Mouse (Mus musculus) thymus, postnatal 4 days (tissue): ENCODE results near the gene Crygn.

ENCODE experiments used
- DNase-seq: peaks from one replicate; pipeline ENCODE4 v3.0.0; 2021

The Crygn gene

DNA sequence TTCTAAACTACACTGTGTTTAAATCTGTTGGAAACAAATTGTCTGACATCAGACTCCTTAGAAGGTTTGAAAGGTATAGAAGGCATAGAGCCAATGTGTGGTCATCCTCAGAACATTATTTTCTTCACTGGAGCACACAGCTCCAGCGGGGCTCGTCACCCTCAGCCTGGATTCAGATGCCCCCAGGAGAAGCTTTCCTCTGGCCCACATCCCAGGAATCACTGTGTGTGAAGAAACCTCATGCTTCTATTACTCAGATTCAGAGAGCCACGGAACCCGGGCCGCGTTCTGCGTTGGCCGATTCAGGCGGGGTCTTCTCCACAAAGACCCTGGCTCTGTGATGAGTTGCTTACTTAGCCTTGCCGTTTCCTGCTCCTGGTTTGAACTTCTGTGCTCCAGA lies 13.9 kb downstream of the Crygn start:
- DNase-seq = no peak

DNA sequence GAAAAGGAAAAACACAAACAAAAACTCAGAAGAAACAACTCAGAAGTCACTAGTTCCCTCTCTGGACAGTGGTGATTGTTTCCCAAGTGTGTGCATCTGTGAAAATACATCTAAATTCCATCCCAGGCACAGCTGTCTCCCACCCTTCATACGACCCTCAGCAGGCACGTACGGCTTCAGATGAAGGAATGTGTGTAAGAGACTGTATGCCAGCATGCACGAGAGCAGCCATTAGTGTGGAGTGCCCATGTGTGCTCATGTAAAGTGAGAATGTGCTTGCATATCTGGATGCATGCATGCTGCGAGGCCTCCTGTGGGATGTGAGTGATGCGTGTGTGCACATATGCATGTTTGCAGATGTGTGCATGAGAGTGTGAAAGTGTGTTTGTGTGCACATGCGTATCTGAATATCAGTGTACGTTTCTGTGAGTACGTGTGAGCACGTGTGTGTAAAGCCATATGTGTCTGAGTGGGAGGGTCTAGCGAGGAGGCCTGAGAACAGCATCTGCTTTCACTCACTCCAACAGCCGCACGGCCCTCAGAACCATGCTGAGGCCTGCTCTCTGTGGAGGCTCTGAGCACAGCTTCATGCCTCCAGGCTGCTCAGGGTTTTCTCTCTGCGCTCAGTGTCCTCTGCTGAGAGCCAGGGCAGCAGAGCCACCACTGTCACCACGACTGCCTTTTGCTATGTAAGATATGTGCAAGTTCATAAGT lies 16.5 kb downstream of the Crygn start:
- DNase-seq = no peak

GRCm38 (mm10) chr5:24739141-24739753 lies 18.6 kb downstream of the Crygn start:
- DNase-seq = peak; percentile 64

GRCm38 (mm10) chr5:24738517-24738916 lies 19.3 kb downstream of the Crygn start:
- DNase-seq = no peak

DNA sequence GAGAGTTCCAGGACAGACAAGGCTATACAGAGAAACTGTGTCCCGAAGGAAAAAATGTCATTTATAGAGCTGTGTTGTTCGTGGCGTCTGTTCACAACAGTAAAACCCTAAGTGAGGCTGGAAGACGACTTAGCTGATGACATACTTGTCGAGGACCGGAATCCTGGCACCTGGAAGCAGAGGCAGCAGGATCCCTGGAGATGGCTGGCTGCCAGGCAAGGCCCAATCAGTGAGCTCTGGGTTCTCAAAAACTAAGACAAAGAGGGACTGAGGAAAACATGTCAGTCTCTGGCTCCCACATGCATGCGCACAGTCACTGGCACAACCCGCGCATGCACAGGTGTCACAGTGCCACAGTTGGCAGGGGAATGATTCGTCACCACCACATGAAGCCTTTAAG lies 20.2 kb downstream of the Crygn start:
- no peak for DNase-seq

DNA sequence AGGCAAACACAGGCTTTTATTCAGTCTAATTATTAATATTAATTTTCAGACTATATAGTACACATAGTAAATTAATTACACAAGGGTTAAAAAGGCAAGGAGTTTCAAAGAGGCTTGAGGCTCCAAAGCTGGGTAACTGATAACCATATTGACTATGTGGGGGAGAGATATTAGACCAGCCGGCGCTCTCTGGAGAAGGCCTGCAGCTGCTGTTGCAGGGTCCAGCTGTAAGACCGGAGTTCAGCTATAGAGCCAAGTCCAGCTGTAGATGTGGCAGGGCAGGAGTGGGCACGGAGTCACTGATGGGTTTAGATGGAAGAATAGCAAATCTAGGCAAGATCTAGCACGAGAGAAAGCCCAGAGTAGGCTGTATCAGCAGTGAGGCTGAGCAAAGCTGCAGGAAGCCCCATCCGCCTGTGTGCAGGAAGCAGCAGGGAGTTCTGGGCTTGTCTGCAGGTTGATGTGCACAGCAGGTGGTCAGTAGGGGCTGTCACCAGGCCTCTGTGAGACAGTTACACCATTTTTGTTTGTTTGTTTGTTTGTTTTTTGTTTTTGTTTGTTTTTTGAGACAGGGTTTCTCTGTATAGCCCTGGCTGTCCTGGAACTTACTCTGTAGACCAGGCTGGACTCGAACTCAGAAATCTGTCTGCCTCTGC lies 23.9 kb downstream of the Crygn start:
- no peak for DNase-seq

DNA sequence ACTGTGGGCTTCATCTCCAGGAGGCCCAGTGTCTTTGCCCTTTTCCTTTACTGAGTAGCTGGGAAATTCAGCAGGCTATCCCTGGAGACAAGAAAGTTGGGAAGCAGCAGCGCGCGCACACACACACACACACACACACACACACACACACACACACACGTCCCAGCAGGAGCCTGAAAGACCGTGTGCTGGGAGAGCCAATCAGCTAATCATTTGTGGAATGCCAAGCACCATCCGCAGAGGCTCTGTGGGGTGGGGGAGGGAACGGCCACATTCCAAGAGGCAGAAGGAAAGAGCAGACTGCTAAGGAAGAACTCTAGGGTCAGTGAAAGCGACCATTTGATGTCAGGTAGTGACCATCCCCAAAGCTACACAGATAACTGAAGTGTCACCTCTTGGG lies 24.7 kb downstream of the Crygn start:
- DNase-seq = no peak

GRCm38 (mm10) chr5:24730986-24731385 lies 26.8 kb downstream of the Crygn start:
- no peak for DNase-seq

DNA sequence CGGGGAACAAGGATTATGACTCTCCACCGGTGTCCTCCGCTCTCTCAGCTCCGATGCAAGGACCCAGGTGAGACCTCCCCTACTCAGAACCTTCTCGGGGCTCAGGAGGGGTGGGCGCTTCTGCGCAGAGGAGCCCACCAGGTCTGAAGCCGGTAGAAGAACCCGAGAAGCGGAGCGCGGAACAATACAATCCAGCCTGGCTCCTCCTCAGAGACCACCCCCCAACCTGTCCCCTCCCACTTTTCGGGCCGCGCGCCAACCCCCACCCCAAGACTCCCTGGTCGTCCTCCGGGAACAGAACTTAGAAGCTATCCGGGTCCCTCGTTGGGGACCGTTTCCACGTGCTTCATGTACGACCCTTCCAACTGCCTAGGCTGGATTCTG lies 27.3 kb downstream of the Crygn start, which contains the start of gene Wdr86:
Gene Wdr86, minus strand, starts transcription at position 240 of the 384 bp plus-strand sequence.
- no peak for DNase-seq

DNA sequence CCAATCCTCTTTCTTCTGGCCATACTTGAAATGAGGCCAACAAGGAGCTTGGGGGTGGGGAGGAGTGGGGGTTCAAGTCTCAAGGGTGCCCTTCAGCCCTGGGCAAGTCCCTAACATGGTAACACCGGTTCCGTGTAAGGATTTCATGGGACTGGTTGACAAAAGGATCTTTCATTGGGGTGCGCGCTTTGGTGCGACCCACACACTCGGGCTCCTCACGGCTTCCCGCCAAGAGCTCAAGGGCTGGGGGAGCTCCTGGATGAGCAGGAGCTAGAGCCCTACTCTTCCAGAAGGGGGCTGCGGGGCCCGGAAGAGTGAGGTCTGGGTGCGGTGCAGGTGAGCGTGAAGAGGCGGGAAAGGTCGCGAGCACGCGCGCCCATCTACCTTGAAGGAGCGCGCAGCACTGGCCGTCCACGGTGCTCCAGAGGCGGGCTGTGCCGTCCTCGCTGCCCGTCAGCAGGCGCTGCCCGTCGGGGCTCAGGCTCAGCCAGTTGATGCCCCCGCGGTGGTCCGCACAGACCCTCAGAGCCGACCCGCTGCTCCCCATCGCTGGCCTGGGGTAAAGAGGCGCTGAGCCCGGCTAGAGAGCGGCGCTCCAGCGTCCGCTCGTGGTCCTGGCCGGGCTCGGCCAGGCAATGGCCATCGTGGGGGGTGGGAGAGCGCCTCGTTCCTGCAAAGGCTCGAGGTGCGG lies 27.9 kb downstream of the Crygn start:
- no peak for DNase-seq

DNA sequence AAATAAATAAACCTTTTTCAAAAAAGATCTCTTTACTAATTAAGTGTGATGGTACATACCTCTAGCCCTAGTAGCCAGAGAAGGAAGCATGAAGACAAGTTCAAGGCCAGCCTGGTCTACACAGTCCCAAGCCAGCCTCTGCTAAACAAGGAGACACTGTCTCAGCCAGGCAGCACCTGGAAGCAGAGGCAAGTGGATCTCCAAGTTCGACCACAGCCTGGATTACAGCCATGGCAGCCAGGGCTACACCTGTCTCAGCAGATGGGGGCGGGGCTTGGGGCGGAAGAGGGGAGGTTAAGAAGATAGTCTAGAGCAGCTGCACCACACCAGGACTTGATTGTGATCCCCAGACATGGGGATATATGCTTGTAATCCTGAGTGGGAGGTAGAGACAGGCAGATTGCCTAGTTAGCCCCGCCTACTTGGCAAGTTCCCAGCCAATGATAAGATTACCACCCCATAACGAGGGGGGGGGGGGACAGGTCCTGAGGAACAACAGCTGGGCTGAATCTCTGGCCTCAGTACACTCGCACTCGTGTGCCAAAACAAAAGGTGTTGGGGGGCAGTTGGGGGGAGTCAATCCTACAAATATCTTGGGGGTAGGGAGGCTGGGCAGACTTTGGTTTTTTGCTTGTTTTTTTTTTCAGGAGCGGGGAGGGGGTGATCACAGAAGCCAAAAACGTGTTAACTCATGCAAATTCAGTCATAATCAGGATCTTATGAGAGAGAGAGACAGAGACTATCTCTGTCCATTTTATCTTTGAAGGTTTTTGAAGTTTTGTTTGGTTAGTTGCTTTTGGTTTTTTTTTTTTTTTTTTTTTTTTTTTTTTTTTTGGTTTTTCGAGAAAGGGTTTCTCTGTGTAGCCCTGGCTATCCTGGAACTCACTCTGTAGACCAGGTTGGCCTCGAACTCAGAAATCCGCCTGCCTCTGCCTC lies 30.6 kb downstream of the Crygn start:
- peak; percentile 58 for DNase-seq

GRCm38 (mm10) chr5:24725897-24726296 lies 31.9 kb downstream of the Crygn start:
- DNase-seq = no peak

DNA sequence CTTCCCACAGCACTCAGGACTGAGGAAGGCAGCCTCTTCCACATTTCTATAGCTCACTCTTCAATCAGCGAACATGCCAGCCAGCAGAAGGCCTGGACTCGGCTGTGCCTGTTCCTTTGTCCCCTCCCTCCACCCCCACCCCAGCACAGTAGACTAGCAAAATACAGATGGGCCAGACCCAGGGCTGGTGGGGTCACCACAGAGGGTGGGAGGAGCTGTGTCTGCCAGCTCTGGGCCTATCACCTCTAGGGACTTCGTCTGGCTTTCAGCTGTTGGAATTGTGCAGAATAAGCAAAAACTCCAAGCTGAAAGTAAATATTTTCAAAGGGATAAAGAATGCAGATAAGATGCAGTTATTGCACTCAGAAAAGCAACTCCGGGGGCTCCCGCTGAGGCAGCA lies 33.0 kb downstream of the Crygn start:
- DNase-seq = no peak

DNA sequence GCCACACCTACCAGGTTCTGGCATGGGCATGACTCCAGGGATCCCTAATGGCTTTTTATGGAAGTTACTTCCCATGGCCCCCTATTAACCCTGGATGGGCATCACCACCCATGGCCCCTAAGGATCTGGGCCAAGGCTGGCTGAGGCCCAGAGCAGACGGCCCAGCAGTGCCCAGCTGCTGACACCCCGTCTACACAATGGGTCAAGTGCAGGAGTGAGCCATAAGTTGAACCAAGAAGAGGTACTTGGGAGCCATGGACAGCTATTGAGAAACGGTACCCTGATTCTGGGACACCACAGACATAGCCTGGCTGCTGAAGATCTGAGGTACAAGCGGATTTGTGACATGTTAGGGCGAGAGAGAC lies 33.6 kb downstream of the Crygn start:
- no peak for DNase-seq

DNA sequence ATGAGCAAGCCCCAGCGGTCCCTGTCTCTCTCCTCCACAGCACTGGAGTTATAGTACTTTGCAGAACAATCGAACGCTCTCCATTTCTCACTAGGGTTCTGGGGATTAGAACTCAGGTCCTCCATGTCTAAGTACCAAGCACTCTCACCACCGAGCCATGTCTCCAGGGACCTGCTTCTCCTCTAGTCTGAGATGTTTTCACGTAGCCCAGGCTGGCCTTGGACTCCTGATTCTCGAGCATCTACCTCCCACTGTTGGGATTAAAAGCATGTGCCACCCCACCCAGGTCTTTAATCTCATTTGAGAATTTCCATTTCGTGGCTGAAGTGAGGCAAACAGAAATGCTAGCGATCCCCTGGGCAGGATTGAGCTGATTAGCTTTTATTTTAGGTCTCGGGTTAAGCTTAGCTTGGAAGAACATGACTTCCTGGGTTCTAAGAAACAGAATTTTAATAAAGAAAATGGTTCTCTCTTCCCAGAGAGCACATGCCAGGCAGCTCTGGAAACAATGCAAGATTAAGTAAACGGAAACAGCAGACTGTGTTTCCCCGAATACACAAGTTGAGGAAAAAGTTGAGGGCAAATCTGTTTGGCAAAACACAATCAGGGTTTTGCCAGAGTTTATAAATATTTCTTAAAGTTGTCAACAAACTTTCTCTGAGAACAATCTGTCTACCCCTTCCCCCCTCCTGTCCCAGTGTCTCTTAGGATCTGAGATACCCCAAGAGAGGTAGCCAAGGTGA lies 34.1 kb downstream of the Crygn start:
- no peak for DNase-seq

DNA sequence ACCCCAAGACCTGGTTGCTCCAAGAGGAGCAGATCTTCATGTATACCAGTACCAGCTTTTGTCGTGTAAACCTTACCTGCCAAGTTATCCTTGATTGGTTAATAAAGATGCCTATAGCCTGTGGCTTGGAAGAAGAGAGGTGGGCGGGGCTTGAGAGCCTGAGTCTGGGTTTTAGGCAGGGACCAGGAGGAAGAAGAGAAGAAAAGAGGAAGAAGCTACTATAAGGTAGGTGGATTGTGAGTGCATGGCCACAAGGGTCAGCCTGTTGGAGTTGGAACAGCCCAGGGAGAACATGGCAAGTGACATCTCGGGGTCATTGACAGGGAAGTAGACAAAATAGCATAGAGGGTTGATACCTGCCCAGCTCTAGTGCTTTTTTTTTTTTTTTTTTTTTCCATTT lies 38.0 kb downstream of the Crygn start:
- no peak for DNase-seq

- no peak for DNase-seq
Observed at GRCm38 (mm10) chr5:24718076-24718475, 39.7 kb downstream of the Crygn start.

GRCm38 (mm10) chr5:24713987-24714386 lies 43.8 kb downstream of the Crygn start:
- DNase-seq = no peak

GRCm38 (mm10) chr5:24713199-24713598 lies 44.6 kb downstream of the Crygn start:
- DNase-seq = no peak

GRCm38 (mm10) chr5:24711615-24712014 lies 46.2 kb downstream of the Crygn start:
- DNase-seq = no peak

DNA sequence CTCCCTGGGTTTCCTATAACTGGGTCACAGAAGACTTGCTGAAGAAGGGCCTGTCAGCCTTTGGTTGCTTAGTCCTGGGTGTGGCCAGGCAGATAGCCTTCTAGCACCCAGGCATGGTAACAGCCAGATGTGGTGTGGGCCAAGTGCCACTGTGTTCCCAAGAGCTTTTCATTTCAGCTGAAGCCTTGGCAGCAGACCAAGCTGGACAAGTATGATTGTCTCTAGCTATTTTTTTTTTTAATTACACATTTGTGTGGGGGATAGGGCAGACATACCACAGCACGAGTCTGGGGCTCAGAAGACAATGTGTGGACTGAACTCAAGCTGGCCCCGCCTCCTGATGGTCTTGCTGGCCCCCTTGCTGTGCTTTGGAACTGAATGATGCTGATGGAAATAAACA lies 47.8 kb downstream of the Crygn start:
- DNase-seq = no peak

- no peak for DNase-seq
Observed at GRCm38 (mm10) chr5:24704615-24705014, 53.2 kb downstream of the Crygn start.
